Mouse (Mus musculus) layer of hippocampus, adult 8-10 months (tissue): ENCODE data around the gene Meig1. TPM values are rescaled to one million over a fixed set of nuclear protein-coding genes. Genes with fewer than 3 reads are reported as not detected.
"Not testable (repeated sequence)": the region's sequence is repeated elsewhere in the genome, so short reads cannot be mapped to it uniquely, and the experiment has no call there.

Source experiments
- DNase-seq, 2 experiments: peaks; one replicate each; pipeline ENCODE4 v3.0.0; 2022; ENCODE audit warnings: low spot score in 2 of 2
- total RNA-seq, 4 experiments: library from RNA; stranded (reverse); gene quantifications; 2 replicates each; pipeline ENCODE4 v1.2.4; 2022

The Meig1 gene
- total RNA-seq = 1 to 10 TPM; 3.3 to 6.4 (median 4.4) TPM

GRCm38 (mm10) chr2:3422548-3422947, at the start of gene Meig1:
TSS of gene Meig1 (minus strand) at chr2:3422648.
- no peak for DNase-seq

- no peak for DNase-seq
These were observed 34.1 kb upstream of the Meig1 start for GRCm38 (mm10) chr2:3456590-3456989.

GRCm38 (mm10) chr2:3453096-3453495, 30.6 kb upstream of the Meig1 start:
- no peak for DNase-seq

GRCm38 (mm10) chr2:3449431-3449830, 27.0 kb upstream of the Meig1 start:
- peak; percentile 24 to 35 for DNase-seq

DNA sequence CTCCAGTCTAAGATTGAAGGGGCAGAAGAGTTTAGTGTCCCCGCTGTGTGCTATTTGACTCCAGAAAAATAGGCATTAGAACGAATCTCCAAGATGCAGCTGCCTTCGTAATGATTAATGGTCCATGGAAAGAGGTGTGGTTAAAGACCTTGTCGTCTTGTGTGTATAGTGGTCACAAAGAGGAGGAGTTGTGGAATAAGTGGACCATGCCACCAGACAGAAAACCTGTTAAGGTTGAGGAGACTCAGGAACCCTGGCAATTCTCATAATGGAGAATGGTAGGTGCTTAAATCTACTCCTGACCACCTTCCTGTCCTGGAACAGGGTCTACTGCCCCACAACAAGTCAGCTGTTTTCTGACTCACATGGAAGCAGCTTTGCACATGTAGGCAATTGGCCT, 23.5 kb upstream of the Meig1 start:
- no peak for DNase-seq

GRCm38 (mm10) chr2:3444206-3444605, 21.8 kb upstream of the Meig1 start:
- peak; percentile 32 to 44 for DNase-seq

DNA sequence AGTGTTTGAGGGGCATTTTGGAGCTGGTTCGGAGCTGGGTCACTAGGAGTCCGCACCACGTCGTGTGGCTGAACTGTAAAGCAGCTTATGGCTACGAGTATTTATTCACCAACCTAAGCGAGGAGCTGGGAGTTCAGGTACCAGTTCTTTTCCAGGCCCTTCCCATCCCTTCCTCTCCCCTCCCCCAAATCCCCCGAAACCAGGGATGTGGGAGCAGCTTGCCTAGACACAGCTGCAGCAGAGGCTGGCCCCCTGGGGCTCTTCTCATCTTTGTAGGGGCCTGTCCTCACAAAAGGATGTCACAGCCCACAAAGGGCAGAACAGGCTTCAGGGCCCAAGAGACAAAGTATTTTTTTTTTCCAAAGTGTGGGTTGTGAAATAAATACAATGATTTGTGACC, 15.5 kb upstream of the Meig1 start:
- DNase-seq = no peak

- no peak for DNase-seq
These were observed 13.1 kb upstream of the Meig1 start for GRCm38 (mm10) chr2:3435369-3436061.

DNA sequence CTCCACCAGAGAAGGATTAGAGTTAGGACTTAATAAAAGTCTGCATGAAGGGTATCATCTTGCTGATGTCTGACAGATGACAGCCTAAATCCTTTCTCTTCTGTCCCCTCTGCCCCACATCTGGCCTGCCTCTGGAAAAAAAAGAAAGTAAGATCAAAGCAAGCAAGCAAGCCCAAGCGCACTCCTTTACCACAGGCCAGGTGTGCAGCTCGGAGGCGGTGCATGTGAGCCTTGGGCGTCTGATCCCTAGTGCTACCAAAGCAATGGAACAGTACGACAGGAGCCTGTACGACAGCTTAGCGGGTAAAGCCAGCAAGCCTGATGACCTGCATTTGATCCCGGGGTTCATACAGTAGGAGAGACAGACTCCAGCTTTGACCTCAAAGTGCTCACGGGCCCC, 8.5 kb upstream of the Meig1 start:
- DNase-seq = no peak

GRCm38 (mm10) chr2:3424579-3424910, 2.1 kb upstream of the Meig1 start:
- no peak for DNase-seq

GRCm38 (mm10) chr2:3423841-3424578, 1.6 kb upstream of the Meig1 start, which contains the start of gene Dclre1c:
TSS of gene Dclre1c (plus strand) at chr2:3424131.
- DNase-seq = peak; percentile 88 to 91

DNA sequence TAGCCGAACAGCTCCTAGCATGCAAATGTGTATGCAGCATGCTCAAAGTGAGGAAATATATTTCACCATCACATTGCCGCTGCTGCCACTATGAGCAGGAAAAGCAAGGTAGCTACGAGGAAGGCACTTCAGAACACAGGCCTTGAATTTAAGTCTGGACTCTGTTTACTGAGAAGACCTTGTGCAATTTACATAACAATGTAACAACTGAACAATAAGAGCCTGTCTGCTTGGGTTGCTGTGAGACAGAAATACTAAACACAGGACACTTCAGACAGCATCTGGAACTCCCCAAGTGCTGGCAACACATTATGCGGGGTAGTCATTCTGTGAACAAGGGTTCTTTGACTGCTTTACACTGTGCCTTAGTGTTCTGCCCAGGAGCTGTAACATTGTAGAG, 2.3 kb downstream of the Meig1 start:
- peak in 1 of 2 experiments; percentile 34 for DNase-seq

- peak; percentile 90 to 95 for DNase-seq
These were observed 3.5 kb downstream of the Meig1 start for GRCm38 (mm10) chr2:3418883-3419431.

GRCm38 (mm10) chr2:3415676-3416075, 6.8 kb downstream of the Meig1 start:
- no peak for DNase-seq

GRCm38 (mm10) chr2:3414241-3414640, 8.2 kb downstream of the Meig1 start:
- peak in 1 of 2 experiments; percentile 62 for DNase-seq

GRCm38 (mm10) chr2:3407756-3408155, 14.7 kb downstream of the Meig1 start:
- no peak for DNase-seq

DNA sequence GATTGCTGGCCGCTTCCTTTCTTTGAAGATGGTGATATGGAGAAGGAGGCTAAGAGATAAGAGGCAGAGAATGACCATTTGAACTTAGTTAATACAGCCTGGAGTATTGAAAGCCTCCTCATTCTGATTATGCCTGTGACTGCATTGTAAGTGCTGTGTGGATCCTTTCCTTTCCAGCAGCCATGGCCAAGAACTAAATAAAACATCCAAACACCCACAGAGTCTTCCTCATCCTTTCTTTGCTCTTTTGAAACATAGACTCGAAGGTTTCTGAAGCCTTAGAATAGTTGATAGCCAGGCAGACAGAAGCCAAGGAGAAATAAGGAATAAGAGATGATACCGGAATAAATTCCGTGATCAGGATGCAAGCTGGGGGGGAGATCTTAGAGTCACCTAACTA, 16.5 kb downstream of the Meig1 start:
- no peak for DNase-seq

- DNase-seq = not testable (repeated sequence)
These were observed 25.3 kb downstream of the Meig1 start, which contains the start of gene Olah for GRCm38 (mm10) chr2:3397110-3397509. TSS of gene Olah (minus strand) at chr2:3397210.

DNA sequence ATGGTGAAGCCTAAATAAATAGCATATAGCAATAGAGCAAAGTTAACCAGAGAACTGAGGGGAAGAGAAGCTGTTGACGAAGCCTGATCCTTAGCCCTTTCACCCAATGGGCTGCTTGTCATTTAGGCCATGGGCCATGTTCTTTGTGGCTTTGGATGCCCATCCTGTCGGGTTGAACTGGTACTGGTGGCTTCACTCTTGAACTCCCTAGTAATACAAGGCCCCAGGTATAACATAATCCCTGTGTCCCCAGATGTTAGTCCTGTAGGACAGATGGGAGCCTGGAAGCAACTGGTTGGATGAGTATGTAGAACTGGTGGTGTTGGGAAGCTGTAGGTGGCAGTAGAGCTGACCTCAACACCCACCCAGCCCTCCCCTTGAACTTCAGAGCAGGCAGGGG, 30.5 kb downstream of the Meig1 start:
- DNase-seq = no peak

DNA sequence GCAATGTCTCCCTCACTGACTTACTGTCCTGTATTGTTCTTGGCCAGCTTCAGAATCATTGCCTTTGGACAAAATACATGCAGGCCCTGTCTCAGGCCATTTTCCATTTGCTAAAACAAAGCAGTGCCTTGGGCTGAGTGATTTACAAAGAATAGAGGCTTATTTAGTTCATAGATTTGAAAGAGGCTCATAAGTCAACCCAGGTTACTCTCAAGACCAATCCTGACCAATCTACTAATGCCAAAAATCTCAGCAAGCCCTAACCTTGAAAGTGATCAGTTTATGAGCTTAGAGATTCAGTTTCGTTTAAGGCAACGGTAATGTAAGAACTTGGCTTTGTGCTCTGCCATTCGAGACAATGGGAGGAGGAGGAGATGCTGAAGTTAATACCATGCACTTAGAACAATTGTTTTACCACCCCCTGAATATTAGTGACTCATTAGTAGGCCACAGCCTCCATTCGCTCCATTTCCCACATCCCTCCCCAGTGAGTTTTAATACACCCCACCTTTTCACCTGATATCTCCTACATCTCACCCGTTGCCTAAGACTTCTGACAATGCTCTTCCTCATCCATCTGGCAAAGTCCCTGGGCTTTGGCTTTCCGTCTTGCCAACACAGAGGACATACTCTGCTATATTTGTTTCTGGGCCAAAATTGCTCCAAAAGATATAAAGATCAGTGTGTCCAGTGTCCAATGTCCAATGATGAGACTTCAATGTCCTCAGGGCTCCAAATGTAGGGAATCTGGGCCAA, 35.2 kb downstream of the Meig1 start:
- DNase-seq = no peak

GRCm38 (mm10) chr2:3365127-3365526, 57.3 kb downstream of the Meig1 start:
- no peak for DNase-seq

GRCm38 (mm10) chr2:3361067-3361466, 61.4 kb downstream of the Meig1 start:
- no peak for DNase-seq
